Mouse (Mus musculus) CD4-positive, CD25-positive, alpha-beta regulatory T cell, adult 2 months (primary cell): Measurements from ENCODE around the gene Actl11.

Source experiments
- DNase-seq: peaks from one replicate; pipeline ENCODE4 v3.0.0-alpha.2; 2012; ENCODE audit warnings: low read depth, low spot score

The Actl11 gene

DNA sequence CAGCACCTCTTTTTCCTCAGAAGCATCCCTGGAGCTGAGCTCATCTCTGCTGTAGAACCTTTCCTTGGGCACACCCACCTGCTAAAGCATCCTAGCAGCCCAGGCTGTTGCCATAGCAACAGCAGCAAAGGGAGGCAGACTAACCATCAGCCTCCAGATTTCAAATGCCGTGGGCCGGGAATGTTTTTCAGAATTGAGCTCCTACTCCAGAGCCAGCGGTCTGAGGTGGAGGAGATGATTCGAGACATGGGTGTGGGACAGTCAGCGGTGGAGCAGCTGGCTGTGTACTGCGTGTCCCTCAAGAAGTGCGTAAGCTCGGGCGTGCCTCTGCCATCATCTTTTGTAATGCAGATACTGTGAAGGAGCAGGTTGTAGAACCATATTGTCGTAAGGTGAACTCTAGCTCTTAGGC is 33.1 kb downstream of the Actl11 start:
- DNase-seq, result no peak

DNA sequence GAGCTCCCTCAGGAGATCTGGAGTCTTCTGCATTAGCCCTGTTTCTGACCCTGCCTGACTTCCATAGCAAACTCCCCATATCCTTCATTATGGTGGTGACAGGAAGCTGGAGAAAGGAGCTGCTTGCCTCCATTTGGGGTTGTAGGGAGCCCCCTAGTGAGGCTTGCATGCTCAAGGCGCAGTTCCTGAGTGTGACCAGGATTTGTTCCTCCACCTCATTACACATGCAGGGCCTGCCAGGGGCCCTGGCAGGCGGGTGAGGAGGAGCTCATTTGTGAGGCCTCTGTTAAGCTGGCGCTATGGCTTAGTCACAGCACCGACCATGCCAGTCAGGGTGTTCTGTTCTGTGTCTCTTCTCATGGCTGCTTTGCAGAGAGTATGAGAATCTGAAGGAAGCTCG is 33.6 kb downstream of the Actl11 start:
- DNase-seq, result no peak

DNA sequence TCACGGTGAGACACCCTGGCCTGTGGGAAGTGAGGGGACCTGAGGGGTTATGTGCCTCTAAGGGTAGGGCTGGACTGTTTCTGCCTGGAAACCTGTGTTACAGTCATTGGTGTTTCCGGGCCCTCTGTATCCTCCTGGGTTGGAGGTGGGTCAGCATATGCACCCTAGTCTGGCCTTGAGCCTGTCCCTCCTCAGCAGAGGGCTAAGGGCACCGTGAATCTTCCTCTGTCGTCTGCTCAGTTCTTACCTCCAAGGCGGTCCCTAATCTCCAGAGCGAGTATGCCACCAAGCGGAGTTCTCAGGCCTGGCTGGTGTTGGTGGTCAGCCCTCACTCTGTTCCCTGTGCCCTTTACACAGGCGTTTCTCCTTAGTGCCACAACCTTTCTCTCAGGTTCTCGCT is 34.6 kb downstream of the Actl11 start:
- no peak for DNase-seq

DNA sequence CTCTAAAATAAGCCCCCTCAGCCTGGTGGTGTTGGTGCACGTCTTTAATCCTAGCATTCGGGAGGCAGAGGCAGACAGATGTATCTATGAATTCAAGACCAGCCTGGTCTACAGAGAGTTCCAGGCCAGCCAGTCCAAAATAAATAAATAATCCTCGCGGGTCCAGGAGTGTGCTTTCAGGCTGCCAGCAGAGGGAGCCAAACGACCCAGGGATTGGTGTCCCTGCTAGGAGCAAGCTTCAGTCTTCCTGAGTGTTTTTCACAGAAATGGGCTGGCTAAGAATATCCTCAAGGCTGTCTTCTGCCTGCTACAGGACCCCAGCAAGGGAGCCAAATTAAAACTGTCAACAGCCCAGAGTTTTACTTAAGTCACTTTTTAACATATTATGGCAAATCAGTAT is 35.4 kb downstream of the Actl11 start:
- DNase-seq, result peak; percentile 91

DNA sequence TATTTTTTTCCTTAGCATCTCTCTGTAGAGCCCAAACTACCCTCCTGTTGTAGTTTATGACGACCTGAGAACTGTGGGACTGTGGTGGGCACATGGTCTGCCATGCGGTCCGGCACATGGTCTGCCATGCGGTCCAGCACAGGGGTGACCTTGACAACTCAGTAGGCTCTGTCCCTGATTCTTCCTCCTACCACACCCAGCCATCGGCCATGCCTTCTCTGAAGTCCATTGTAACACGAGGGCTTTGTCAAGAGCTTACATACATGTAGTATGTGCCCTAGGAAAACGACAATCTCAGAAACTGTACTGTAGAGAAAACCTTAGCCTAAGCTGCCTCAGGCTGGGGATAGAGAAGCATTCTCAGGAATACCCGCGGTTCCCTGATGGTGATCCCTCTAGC is 36.4 kb downstream of the Actl11 start:
- DNase-seq, result no peak

DNA sequence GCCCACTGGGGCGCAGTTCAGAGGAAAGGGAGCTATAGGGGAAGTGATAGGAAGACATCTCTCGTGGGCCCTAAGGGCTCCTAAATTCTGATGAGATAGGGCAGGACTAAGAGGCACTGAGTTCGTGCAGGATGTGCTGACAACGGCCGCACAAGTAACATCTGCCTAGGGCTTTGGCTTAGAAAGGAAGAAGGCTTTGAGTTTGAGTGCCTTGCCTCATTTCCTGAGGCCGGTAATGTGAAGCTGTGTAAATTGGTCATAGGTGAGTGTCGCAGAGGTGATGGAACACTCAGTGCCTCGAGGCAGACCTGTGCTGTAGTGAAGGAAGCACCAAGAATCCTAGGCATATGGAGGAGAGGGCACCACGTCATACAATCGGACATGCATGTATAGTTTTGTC is 38.4 kb downstream of the Actl11 start:
- DNase-seq, result no peak

DNA sequence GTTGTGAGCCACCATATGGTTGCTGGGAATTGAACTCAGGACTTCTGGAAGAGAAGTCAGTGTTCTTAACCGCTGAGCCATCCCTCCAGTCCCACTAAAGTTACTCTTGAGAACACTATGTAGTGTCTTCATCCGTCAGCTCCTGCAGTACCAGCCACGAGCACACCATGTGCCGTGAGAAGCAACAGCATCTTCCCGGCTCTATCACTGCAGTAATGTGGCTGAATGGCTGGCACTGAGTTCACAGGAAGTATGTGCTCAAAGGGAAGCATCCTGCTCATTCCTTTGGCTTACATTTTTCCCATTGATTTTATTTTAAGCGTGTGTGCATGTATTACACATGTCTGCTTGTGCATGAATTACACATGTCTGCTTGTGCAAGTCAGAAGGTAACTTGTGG is 39.2 kb downstream of the Actl11 start:
- DNase-seq, result no peak

DNA sequence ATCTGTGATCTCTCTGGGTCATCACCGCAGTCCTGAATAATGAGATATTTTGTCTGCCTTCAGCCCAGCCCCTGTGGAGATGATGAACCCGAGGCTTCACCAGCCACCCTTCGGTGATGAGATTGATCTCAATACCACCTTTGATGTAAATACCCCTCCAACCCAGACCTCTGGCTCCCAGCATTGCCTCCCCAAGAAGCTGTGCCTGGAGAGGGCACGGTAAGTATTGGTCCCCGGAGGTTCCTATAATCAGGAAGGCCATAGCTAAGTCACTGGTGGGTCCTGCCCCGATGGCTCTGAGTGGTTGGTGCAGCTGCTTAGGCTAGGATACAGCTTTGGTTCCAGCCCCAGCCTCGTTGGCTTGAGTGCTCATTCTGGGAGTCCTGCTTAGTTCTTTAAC is 40.3 kb downstream of the Actl11 start:
- no peak for DNase-seq

DNA sequence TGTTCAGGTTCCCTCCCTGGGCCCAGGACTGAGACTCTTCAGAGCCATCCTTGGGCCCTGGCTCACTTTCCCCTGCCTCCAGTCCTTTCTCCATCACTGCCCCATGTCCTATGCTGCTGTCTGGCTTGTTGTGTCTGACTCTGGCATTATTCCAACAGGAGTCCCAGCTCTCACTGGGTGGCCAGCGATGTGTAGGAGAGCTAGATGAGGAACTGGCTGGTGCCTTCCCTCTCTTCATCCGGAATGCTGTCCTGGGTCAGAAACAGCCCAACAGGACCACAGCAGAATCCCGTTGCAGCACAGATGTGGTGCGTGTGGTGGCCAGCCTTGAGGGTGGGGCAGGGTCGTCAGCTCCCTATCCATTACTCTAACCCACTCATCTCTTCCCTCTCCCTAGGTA is 42.0 kb downstream of the Actl11 start:
- no peak for DNase-seq

DNA sequence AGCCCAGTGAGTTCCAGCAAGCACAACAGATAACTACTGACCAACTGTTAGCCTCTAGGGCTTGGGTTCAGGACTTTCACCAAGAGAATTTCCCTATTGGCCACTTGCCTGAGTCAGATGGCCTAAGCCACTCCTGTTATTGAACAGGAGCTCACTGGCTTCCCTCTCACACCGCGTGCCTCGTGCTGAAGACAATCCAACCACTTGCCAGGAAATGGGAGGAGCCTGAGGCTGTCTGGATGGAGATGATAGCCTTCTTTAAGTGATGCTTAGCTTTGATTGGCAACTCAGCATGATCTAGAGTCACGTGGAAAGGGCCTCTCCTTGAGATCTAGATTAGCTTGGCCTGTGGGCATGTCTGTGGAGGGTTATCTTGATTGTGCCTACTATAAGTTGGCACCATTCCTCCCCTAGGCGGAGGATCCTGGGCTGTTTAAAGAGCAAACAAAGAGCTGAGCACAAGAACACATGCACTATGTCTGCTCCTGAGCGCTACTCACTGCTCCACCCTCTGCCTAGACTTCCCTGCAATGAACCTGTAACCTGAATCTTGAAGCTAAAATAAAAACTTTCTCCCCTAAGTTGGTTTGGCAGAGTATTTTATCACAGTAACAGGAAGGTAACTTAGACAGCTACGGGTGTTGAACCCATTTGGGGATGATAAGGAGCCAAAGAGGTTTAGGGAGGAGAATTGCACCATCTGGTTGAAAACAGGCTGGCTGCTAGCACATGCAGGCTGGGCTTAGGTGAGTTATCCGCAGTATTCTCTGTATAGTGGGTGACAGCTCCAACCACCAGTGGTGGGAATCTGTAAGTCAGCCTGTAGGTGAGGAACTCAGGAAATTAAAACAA is 43.6 kb downstream of the Actl11 start:
- DNase-seq, result peak; percentile 35

DNA sequence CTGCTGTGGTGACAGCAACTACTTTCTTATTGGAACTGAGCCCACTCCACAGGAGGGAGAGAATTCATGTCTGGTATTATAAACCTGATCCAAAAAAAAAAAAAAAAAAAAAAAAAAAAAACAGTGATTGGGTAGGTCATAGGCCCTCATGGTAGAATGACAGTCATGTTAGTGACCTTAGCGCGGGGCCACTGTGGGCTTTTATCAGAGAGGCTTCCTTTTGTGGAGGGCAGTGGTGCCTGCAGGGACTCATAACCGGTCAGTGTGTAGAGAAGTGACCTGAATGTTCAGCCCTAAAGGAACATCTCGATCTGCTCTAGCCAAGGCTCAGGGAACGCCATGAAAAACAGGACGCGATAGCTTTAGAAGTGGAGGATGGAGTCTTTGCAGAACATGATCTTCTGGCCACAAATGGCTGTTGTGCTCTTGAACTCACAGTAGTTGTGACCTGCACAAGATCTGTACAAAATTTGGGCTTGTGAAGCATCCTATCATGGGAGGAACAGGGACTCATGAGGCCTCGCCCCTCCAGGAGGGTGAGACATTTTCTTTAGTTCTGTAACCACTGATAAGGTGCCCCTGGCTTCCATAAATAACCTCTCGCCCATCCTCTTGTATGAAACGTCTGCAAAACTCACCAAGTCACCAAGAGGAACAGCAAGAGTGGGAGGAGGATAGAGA is 46.4 kb downstream of the Actl11 start:
- DNase-seq, result peak; percentile 27

DNA sequence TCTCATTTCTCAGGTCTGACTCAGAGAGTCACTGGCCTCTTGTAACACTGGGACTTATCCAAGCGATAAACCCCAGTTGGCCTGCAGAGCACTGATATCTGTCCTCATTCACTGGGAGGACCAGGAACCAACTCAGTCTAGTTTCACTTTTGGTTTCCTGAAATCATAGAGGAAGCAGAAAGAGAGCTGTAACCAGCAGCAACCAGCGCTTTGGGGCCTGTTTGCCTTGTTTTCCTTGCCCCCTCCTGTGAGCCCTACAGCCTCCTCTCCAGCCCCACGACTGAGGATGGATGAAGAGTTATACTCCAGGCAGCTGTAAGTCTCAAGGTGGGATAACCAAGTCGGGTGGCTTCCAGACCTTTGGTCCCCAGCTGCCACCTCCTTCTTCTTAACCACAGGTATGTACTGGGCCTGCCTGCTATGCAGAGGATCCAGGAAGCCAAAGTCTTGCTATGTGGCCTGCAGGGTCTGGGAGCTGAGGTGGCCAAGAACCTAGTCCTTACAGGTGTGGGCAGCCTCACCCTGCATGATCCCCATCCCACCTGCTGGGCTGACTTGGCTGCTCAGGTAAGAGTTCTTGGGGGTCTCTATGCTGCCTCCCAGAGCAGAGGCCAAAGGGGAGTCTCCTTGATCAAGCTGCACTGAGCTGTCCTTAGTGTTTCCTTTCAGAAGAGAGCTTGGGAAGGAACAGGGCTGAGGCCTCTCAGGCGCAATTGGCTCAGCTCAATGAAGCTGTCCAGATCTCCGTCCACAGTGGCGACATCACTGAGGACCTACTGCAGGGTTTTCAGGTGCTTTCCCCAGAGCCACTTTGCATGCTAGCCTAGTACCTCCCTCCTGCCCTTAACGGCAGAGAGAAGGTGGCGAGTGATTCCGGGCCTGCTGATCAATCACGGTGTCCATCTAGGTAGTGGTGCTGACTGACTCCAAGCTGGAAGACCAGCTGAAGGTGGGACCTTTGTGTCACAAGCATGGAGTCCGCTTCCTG is 47.4 kb downstream of the Actl11 start, which contains the start of gene Uba7:
TSS of gene Uba7 (plus strand) at position 107 of the 988 bp plus-strand sequence.
- peak; percentile 76 for DNase-seq

DNA sequence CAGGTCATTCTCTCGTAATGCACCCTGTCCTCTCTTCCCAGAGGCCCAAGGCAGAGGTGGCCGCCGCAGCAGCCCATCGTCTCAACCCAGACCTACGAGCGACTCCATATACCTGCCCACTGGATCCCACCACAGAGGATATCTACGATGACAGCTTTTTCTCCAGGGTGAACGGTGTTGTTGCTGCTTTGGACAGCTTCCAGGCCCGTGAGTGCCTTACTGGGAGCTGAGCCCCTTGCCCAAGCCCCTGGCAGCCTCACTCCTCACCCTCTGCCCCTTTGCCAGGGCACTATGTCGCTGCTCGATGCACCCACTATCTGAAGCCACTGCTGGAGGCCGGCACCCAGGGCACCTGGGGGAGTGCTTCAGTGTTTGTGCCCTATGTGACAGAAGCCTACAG is 50.5 kb downstream of the Actl11 start:
- no peak for DNase-seq
